ENCODE assay signal across 11 mouse cellular contexts in the genomic region with DNA sequence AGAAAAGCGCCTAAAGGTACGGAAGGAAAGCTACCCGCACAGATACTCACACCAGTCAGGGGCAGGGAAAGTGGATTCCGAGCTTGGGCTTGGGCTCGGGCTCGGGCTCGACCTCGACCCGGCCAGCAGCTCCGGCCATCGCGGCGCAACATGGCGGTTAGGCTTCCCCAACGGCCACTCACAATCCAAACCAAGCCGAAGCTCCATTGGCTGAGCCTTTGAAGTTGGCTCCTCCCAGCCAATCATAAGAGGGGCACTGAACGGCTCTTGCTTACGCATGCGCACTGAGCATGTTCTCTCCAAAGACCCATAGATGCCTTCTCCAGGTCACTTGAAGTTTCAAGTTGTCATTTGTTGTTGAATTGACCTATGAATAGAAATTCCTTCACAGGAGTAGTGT. TPM values are rescaled to one million over a fixed set of nuclear protein-coding genes. Genes with fewer than 3 reads are reported as not detected.
DNase-seq lines count a peak whose midpoint lies in the region; ATAC-seq and TF ChIP-seq lines count a peak whose summit lies in the region.
"Had no signal": no experiment of that assay in that cellular context is flagged by ENCODE, and none has a peak within 500 bp of the region (broad histone marks: within the 10 kb centered on the region; RNA-seq: fewer than 3 reads in every experiment).

Ddx19b (minus strand) TSS at position 180 of the 400 bp plus-strand sequence.

- ATAC-seq in hindbrain, postnatal 0 days, result no peak

- H3K27me3 ChIP-seq in E14TG2a.4 (ENCODE audit: insufficient read depth, low read length), result no peaks in the 10 kb centered on the region
- no peaks in the 10 kb centered on the region for H3K27me3 ChIP-seq in hindbrain, postnatal 0 days (ENCODE audit: insufficient read depth, low read length)

- H3K36me3 ChIP-seq in E14TG2a.4 (ENCODE audit: insufficient read depth, low read length), result peaks cover 15% of the 10 kb centered on the region
- H3K36me3 ChIP-seq in hindbrain, postnatal 0 days (ENCODE audit: insufficient read depth, low read length), result peaks cover 10% of the 10 kb centered on the region; the same call in 1 of the 2 replicates

- DNase-seq in gastrocnemius, adult 2 months, result no peak
- no peak for DNase-seq in gastrocnemius, postnatal 14 days
- DNase-seq in ZHBTc4 (ENCODE audit: low read depth, low spot score), result peak; percentile 83
- no peak for DNase-seq in layer of hippocampus, postnatal 10 days (ENCODE audit: low spot score in 2 of 2)
- no peak for DNase-seq in kidney, adult 9 months
- no peak for DNase-seq in hindbrain, postnatal 0 days (ENCODE audit: low spot score)
- DNase-seq in cerebellum, postnatal 14 days, result no peak

- H3K9me3 ChIP-seq in E14TG2a.4 (ENCODE audit: low read length), result no peaks in the 10 kb centered on the region
- H3K9me3 ChIP-seq in hindbrain, postnatal 0 days (ENCODE audit: low read length), result no peaks in the 10 kb centered on the region
- H3K9me3 ChIP-seq: embryonic facial prominence, embryonic 13.5 days; heart, embryonic 15.5 days had no signal

- H3K4me3 ChIP-seq in gastrocnemius, adult 2 months, result no peak within 1 kb of the TSS
- peak within 1 kb of the TSS; percentile 75 for H3K4me3 ChIP-seq in E14TG2a.4 (replicated peaks; ENCODE audit: low read length)
- H3K4me3 ChIP-seq in hindbrain, postnatal 0 days (ENCODE audit: low read length), result no peak within 1 kb of the TSS
- H3K4me3 ChIP-seq: embryonic facial prominence, embryonic 13.5 days had no signal

- TF ChIP-seq CTCF in gastrocnemius, adult 2 months (IDR thresholded peaks at IDR 0.05), result no peak
- TF ChIP-seq CTCF in E14TG2a.4 (conservative IDR thresholded peaks at IDR 0.05; ENCODE audit: low read length), result no peak
- no peak for TF ChIP-seq CTCF in hindbrain, postnatal 0 days (IDR thresholded peaks at IDR 0.05; ENCODE audit: low read depth)

- 96% methylated on average over 19 of the region's 19 CpGs for WGBS in hindbrain, postnatal 0 days

- peaks cover 69% of the 10 kb centered on the region for H3K4me1 ChIP-seq in E14TG2a.4 (replicated peaks; ENCODE audit: low read depth, low read length)
- H3K4me1 ChIP-seq in hindbrain, postnatal 0 days (ENCODE audit: insufficient read depth, low read length), result no peaks in the 10 kb centered on the region; the same call in 1 of the 2 replicates

- no peak within 1 kb of the TSS for H3K27ac ChIP-seq in gastrocnemius, adult 2 months
- no peak within 1 kb of the TSS for H3K27ac ChIP-seq in hindbrain, postnatal 0 days
- H3K27ac ChIP-seq: embryonic facial prominence, embryonic 13.5 days; heart, embryonic 15.5 days had no signal

- H3K9ac ChIP-seq in hindbrain, postnatal 0 days (replicated peaks; ENCODE audit: low read length), result no peak within 1 kb of the TSS
- H3K9ac ChIP-seq: embryonic facial prominence, embryonic 13.5 days; heart, embryonic 15.5 days had no signal

- intact Hi-C loops in gastrocnemius, adult 2 months (cut with DNase I), result no loop called here
- intact Hi-C loops in gastrocnemius, postnatal 14 days (cut with DNase I; ENCODE audit: low total_unique reads), result no loop called here

- no peak within 1 kb of the TSS for H3K4me2 ChIP-seq in hindbrain, postnatal 0 days (ENCODE audit: low read depth, low read length)
- H3K4me2 ChIP-seq: heart, embryonic 15.5 days; midbrain, embryonic 11.5 days had no signal

RNA-seq across cellular contexts. Expression of gene Ddx19b, which starts in this region (rescaled TPM):
- 10 to 100 TPM; 11.4 to 13.0 TPM for total RNA-seq in gastrocnemius, adult 2 months (2021)
- 10 to 100 TPM in 1 of 2 experiments, 1 to 10 TPM in 1; 9.3 to 11.0 TPM for total RNA-seq in gastrocnemius, postnatal 14 days (2021)
- total RNA-seq in layer of hippocampus, postnatal 10 days (2021), result 10 to 100 TPM; 23.0 to 25.3 TPM
- total RNA-seq in hindbrain, postnatal 0 days (2014; rRNA removed), result 12.8 and 13.1 TPM in 2 replicates
- polyA plus RNA-seq in hindbrain, postnatal 0 days (2015; fragmentation: Nextera tagmentation; extraction: Ambion mirVana), result 5.4 and 5.8 TPM in 2 replicates
